Mouse (Mus musculus) B cell, adult 2 months (primary cell): Measurements from ENCODE around the gene Adgrv1.

Source experiments
- DNase-seq, 2 experiments: peaks; one replicate each; pipeline ENCODE4 v3.0.0; 2022

Gene Adgrv1

DNA sequence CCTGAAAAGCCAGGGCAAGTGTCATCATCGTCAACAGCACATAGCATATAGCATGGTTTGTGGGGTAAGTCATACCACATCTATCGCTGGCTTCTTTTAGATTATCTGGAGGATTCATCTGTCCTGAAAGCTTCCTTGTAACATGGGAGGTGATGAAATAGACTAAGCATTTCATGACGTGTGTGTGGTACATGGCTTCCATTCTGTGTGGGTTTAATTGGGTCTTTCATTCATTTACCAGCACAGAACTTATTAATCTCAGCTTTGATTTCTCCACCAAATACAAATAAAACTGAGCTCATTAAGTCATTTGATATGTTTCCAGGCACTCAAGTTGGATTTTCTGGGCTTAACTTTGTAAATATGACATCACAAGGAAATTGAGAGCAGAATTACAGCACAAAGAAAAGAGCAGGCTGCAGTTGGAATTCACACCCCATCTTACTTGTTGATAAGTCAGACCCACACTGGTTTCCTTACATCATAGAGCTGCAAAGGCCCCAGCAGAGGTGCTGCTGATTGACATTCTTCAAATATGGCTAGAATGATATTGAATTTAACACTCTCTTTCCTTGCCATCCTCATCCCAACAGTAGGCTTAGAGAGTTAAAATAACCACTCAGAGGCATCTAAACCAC lies 396.1 kb downstream of the Adgrv1 start:
- DNase-seq: no peak

DNA sequence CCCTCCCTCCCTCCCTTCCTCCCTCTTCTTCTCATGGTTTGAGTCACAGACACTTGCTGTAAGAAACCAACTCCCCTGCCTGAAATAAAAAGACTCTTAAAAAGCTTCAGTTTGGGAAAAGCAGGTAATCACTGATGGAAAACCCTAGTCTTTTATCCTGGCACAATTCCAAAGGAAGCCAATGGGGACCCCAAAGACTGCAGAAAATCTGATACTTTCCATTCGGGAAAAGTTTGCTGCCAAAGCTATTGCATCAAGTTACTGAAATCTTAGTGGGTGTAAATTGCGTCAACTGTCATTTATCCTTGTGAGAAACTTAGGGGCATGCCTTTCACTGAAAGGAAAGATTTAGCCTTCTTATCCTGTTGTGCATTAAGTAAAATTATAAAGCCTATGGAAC lies 398.9 kb downstream of the Adgrv1 start:
- no peak for DNase-seq

DNA sequence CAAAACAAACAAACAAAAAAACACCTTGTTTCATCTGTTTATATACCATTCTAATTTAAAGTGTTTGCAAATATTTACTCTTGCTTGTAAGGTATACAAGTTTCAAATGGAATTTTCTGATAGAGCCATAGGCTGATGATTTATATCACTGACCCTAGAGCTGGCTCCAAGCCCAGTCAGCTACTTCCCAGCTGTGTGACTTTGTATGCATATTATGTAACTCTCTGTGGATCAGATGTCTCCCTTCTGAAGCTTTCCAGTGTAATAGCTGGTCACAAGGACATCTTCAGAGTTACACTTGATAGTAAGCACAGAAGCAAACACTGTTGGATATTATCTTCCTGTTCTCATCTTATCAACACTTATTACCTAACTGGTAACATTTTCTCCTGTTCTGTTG lies 400.1 kb downstream of the Adgrv1 start:
- no peak for DNase-seq

GRCm38 (mm10) chr13:81230161-81230560 lies 402.8 kb downstream of the Adgrv1 start:
- DNase-seq: no peak

DNA sequence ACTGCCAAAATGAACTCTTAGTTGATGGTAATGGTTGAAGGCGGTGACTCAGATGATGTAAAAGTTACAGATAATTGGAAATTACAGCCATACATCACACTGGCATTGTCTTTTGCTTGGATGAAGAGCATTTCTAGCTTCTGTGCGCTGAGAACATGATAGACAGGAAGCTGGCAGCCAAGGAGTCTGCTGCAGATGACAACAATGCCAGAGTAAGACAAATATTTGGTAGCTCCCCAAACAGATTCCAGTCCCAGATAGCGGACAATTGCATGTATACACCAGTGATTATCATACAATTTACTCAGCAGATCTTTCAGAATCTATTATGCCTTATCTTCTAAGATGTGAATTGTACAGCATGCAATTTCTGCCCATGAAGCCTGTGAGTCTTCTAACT lies 409.2 kb downstream of the Adgrv1 start:
- DNase-seq: no peak

DNA sequence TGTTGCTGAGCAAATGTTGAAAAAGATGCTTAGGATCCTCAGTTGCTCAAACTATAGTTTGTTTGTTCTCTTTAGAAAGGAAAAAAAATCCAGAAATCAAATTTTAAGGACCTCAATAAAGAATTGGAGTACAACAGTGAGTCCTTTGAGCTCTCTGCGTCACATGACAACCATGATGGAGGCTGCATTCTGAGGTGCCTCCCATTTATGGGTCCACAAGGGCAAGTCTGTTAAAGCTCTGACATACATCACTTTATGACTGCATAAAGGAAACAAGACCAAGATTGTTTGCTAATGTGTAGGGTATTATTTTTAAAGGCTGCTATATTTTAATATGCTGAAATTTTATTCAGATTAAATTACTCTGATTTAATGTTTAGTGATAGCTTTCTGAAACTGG lies 410.6 kb downstream of the Adgrv1 start:
- DNase-seq: no peak

GRCm38 (mm10) chr13:81211436-81211835 lies 421.5 kb downstream of the Adgrv1 start:
- no peak for DNase-seq

- DNase-seq: no peak
Observed at GRCm38 (mm10) chr13:81210516-81210915, 422.4 kb downstream of the Adgrv1 start.

GRCm38 (mm10) chr13:81209815-81210214 lies 423.1 kb downstream of the Adgrv1 start:
- DNase-seq: no peak

- DNase-seq: no peak
Observed at GRCm38 (mm10) chr13:81208106-81208613, 424.8 kb downstream of the Adgrv1 start.

- no peak for DNase-seq
Observed at GRCm38 (mm10) chr13:81181966-81182908, 450.7 kb downstream of the Adgrv1 start.

DNA sequence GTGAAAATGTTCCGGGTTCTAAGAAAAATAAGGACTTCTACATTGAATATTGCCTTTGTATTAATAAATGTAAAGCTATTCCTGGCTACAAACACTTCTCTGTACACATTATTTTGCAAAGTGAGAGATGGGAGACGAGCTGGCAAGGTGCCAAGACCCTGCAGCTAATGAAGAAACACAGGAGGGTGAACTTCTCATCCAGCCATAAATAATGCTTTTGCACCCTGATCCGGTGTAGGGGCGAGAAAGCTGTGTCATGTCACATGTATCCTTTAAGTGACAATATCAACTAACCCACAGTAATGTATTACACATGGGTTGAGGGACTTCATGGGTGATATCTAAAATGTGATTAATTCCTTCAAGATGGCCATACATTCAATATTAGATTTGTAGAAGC lies 451.5 kb downstream of the Adgrv1 start:
- DNase-seq: no peak

GRCm38 (mm10) chr13:81176820-81177219 lies 456.1 kb downstream of the Adgrv1 start:
- DNase-seq: no peak

DNA sequence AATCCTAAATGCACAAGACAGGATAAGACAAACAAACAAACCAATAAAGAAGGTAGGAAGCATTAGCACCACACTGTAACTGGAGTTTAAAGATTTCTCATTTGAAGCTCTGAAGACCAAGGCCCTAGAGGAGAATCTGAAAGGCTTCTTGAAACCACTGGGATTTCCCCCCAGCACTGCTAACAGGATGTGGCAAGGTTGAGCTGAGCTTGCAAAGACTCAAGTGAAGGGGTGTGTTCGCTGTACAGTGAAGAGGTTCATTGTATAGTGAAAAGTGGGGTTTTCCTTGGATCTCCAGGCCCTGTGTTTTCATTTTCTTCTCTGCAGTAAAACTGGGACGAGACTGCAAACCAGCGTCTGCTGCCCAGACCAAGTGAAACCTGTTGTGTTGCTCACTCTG lies 456.9 kb downstream of the Adgrv1 start:
- DNase-seq: peak; percentile 31 to 43

DNA sequence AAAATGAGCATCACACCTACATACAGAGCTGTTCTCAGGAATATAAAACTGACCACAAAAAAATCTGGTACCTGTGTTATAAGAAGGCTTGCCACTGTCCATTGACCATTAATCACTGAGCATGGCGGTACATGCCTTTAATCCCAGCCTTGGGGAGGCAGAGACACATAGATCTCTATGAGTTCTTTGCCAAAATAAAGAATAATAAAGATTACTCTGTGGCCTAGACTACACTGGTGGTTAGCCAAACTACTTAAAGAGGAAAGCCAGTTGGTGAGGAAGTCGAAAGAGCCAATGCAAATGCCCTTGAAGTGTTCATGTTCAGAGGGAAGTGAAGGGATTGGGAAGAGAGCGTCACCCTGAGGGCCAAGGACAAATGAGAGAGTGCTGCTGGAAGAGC lies 461.8 kb downstream of the Adgrv1 start:
- DNase-seq: no peak

DNA sequence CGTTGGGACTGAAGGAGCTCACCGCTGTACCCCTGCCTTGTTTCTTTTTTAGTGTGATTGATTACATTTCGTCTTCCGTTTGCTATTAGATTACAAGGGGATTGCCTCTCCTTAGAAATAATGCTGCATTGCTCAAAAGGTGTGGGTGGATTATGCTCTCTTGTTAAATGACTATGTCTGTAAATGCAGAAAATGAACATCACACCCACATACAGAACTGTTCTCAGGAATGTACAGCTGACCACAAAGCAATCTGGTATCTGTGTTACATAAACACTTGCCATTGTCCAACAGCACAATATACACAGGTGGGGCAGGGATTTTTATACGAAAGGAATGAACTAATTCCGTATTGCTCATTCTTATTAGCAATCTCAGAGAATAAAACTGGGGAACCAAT lies 465.5 kb downstream of the Adgrv1 start:
- DNase-seq: no peak

- no peak for DNase-seq
Observed at GRCm38 (mm10) chr13:81159808-81160207, 473.1 kb downstream of the Adgrv1 start.

DNA sequence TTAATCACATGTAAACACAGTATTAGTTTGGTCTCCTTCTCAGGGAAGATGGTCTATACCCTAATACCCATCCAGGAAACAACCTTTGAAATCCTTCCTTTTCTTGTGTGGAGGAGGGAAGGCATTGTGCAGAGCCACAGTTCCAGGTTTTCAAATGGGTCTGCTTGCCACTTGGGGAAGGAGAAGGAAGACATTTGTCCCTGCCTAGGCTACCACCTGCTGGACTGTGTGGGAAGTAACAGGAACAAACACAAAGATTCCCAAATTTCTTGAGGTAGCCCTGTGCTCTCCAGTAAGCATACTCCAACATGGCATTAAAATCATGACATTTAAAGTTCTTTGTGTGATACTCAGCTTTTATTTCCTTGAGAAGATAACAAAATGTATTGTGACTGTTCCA lies 477.6 kb downstream of the Adgrv1 start:
- DNase-seq: no peak

- DNase-seq: no peak
Observed at GRCm38 (mm10) chr13:81144434-81144833, 488.5 kb downstream of the Adgrv1 start.

DNA sequence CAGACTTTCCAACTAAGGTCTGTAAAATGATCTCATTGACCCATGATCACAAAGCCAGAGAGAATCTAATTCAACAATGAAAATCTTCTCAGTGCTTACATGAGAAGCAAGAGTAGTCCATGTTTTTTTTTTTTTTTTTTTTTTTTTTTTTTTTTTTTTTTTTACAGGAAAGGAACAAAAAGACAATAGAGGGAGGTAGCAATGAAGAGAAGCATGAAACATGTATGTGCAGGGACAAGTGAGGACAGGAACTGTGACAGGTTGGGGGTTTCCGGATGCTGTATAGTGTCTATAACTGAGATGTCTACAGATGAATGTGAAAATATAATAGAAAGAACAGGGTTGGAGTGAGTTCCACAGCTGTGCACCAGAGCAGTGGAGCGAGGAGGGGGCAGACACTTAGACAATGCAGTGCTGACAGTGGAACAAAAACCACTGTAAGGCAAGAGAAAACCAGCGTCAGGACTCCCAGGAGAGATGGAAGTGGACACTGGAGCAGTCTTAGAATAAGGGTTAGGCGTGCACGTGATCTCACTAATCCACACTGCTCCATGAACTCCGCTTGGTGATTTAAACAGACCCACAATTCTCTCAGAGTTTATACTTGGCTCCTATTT lies 490.6 kb downstream of the Adgrv1 start:
- no peak for DNase-seq

- no peak for DNase-seq
Observed at GRCm38 (mm10) chr13:81136652-81137422, 496.1 kb downstream of the Adgrv1 start.

- DNase-seq: no peak
Observed at GRCm38 (mm10) chr13:81135953-81136352, 497.0 kb downstream of the Adgrv1 start.

- no peak for DNase-seq
Observed at GRCm38 (mm10) chr13:81134412-81134811, 498.5 kb downstream of the Adgrv1 start.
